Mouse (Mus musculus): Measurements from ENCODE around the gene Ccdc97. TPM values are rescaled to one million over a fixed set of nuclear protein-coding genes. Genes with fewer than 3 reads are reported as not detected.
"Not testable (repeated sequence)": the region's sequence is repeated elsewhere in the genome, so short reads cannot be mapped to it uniquely, and the experiment has no call there.

The Ccdc97 gene
- polyA plus RNA-seq, 1 experiment, result 58.5 TPM

GRCm38 (mm10) chr7:25727800-25728199 is 8.9 kb upstream of the Ccdc97 start:
- H3K4me3 ChIP-seq (ENCODE audit: insufficient read depth, low read length), result no peak overlapping the region
- H3K4me1 ChIP-seq (ENCODE audit: control insufficient read depth, insufficient read depth, low read length), result no peaks in the 10 kb centered on the region
- TF ChIP-seq POLR2A (IDR thresholded peaks at IDR 0.05; ENCODE audit: extremely low read depth, insufficient read depth, low read length), result no peak
- no peak for TF ChIP-seq CTCF (IDR thresholded peaks at IDR 0.05; ENCODE audit: extremely low read depth, insufficient read depth, low read length)
- no peak overlapping the region for H3K27ac ChIP-seq (ENCODE audit: insufficient read depth, low read length)

- Histone ChIP-seq H3K27ac (ENCODE audit: insufficient read depth, low read length) (no peak overlapping the region), H3K4me1 (ENCODE audit: control insufficient read depth, insufficient read depth, low read length) (no peaks in the 10 kb centered on the region), H3K4me3 (ENCODE audit: insufficient read depth, low read length) (no peak overlapping the region)
- TF ChIP-seq POLR2A (IDR thresholded peaks at IDR 0.05; ENCODE audit: extremely low read depth, insufficient read depth, low read length) (no peak), CTCF (IDR thresholded peaks at IDR 0.05; ENCODE audit: extremely low read depth, insufficient read depth, low read length) (no peak)
Observed at GRCm38 (mm10) chr7:25725886-25726285, 7.0 kb upstream of the Ccdc97 start.

GRCm38 (mm10) chr7:25721776-25722175 is 2.9 kb upstream of the Ccdc97 start:
- not testable (repeated sequence) for H3K27ac ChIP-seq (ENCODE audit: insufficient read depth, low read length); H3K4me3 ChIP-seq (ENCODE audit: insufficient read depth, low read length); H3K4me1 ChIP-seq (ENCODE audit: control insufficient read depth, insufficient read depth, low read length)

- H3K4me1 ChIP-seq (ENCODE audit: control insufficient read depth, insufficient read depth, low read length), result peaks cover 7% of the 10 kb centered on the region
- H3K27ac ChIP-seq (ENCODE audit: insufficient read depth, low read length), result no peak overlapping the region
- no peak for TF ChIP-seq CTCF (IDR thresholded peaks at IDR 0.05; ENCODE audit: extremely low read depth, insufficient read depth, low read length)
- no peak for TF ChIP-seq POLR2A (IDR thresholded peaks at IDR 0.05; ENCODE audit: extremely low read depth, insufficient read depth, low read length)
- no peak overlapping the region for H3K4me3 ChIP-seq (ENCODE audit: insufficient read depth, low read length)
Observed at GRCm38 (mm10) chr7:25720760-25721159, 1.9 kb upstream of the Ccdc97 start.

GRCm38 (mm10) chr7:25719761-25720610 is 1.1 kb upstream of the Ccdc97 start:
- Histone ChIP-seq H3K4me3 (ENCODE audit: insufficient read depth, low read length) (no peak overlapping the region), H3K4me1 (ENCODE audit: control insufficient read depth, insufficient read depth, low read length) (peaks cover 7% of the 10 kb centered on the region), H3K27ac (ENCODE audit: insufficient read depth, low read length) (no peak overlapping the region)
- no peak for TF ChIP-seq POLR2A (IDR thresholded peaks at IDR 0.05; ENCODE audit: extremely low read depth, insufficient read depth, low read length)
- TF ChIP-seq CTCF (IDR thresholded peaks at IDR 0.05; ENCODE audit: extremely low read depth, insufficient read depth, low read length), result peak; percentile 89

GRCm38 (mm10) chr7:25717478-25717877 is 1.4 kb downstream of the Ccdc97 start:
- no peak overlapping the region for H3K27ac ChIP-seq (ENCODE audit: insufficient read depth, low read length)
- TF ChIP-seq POLR2A (IDR thresholded peaks at IDR 0.05; ENCODE audit: extremely low read depth, insufficient read depth, low read length) (no peak), CTCF (IDR thresholded peaks at IDR 0.05; ENCODE audit: extremely low read depth, insufficient read depth, low read length) (no peak)
- H3K4me3 ChIP-seq (ENCODE audit: insufficient read depth, low read length), result no peak overlapping the region
- peaks cover 7% of the 10 kb centered on the region for H3K4me1 ChIP-seq (ENCODE audit: control insufficient read depth, insufficient read depth, low read length)

GRCm38 (mm10) chr7:25715731-25716271 is 3.1 kb downstream of the Ccdc97 start:
- TF ChIP-seq POLR2A (IDR thresholded peaks at IDR 0.05; ENCODE audit: extremely low read depth, insufficient read depth, low read length) (no peak), CTCF (IDR thresholded peaks at IDR 0.05; ENCODE audit: extremely low read depth, insufficient read depth, low read length) (no peak)
- no peak overlapping the region for H3K4me3 ChIP-seq (ENCODE audit: insufficient read depth, low read length)
- H3K27ac ChIP-seq (ENCODE audit: insufficient read depth, low read length), result no peak overlapping the region
- peaks cover 11% of the 10 kb centered on the region for H3K4me1 ChIP-seq (ENCODE audit: control insufficient read depth, insufficient read depth, low read length)

- Histone ChIP-seq H3K4me3 (ENCODE audit: insufficient read depth, low read length) (no peak overlapping the region), H3K4me1 (ENCODE audit: control insufficient read depth, insufficient read depth, low read length) (peaks cover 13% of the 10 kb centered on the region), H3K27ac (ENCODE audit: insufficient read depth, low read length) (no peak overlapping the region)
- no peak for TF ChIP-seq POLR2A (IDR thresholded peaks at IDR 0.05; ENCODE audit: extremely low read depth, insufficient read depth, low read length)
Observed at GRCm38 (mm10) chr7:25714581-25714980, 4.3 kb downstream of the Ccdc97 start.

GRCm38 (mm10) chr7:25712801-25713200 is 6.1 kb downstream of the Ccdc97 start:
- H3K27ac ChIP-seq (ENCODE audit: insufficient read depth, low read length), result no peak overlapping the region
- H3K4me3 ChIP-seq (ENCODE audit: insufficient read depth, low read length), result no peak overlapping the region
- TF ChIP-seq POLR2A (IDR thresholded peaks at IDR 0.05; ENCODE audit: extremely low read depth, insufficient read depth, low read length) (no peak), CTCF (IDR thresholded peaks at IDR 0.05; ENCODE audit: extremely low read depth, insufficient read depth, low read length) (no peak)
- peaks cover 9% of the 10 kb centered on the region for H3K4me1 ChIP-seq (ENCODE audit: control insufficient read depth, insufficient read depth, low read length)

GRCm38 (mm10) chr7:25711731-25712197 is 7.1 kb downstream of the Ccdc97 start:
- Histone ChIP-seq H3K27ac (ENCODE audit: insufficient read depth, low read length) (peak overlapping the region; percentile 2; the same call in 1 of the 2 replicates), H3K4me3 (ENCODE audit: insufficient read depth, low read length) (no peak overlapping the region), H3K4me1 (ENCODE audit: control insufficient read depth, insufficient read depth, low read length) (peaks cover 6% of the 10 kb centered on the region)
- TF ChIP-seq CTCF (IDR thresholded peaks at IDR 0.05; ENCODE audit: extremely low read depth, insufficient read depth, low read length) (no peak), POLR2A (IDR thresholded peaks at IDR 0.05; ENCODE audit: extremely low read depth, insufficient read depth, low read length) (peak; percentile 5; the same call in 1 of the 2 replicates)
